Mouse (Mus musculus): ENCODE data around the gene Armc9. TPM values are rescaled to one million over a fixed set of nuclear protein-coding genes. Genes with fewer than 3 reads are reported as not detected.

The Armc9 gene
- polyA plus RNA-seq, 1 experiment from 2014 or later = 30.2 TPM

DNA sequence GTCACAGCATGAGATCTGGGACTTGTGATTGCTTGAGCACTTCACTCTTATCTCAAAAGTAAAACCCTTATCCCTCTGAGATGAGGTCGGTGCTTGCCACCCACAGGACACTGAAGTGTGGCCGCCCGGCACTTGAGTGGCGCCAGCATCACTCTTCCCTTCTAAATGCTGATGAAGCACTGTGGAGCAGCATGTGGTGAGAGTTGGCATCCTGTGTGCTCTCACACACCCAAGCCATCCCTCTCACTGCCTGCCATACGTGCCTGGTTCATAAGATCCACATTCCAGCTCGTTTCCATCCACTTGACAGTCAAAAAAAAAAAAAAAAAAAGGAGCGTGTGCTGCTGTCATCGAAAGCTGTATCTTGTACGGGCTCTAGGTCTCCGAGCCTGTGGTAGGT, 80.5 kb downstream of the Armc9 start:
- Histone ChIP-seq H3K4me2 (no peak overlapping the region), H3K4me1 (no peaks in the 10 kb centered on the region), H3K4me3 (no peak overlapping the region), H3K27ac (no peak overlapping the region), H3K27me3 (no peaks in the 10 kb centered on the region), H3K36me3 (ENCODE audit: poor library complexity, severe bottlenecking) (no peaks in the 10 kb centered on the region), H3K9ac (no peak overlapping the region), H3K9me3 (replicated peaks) (no peaks in the 10 kb centered on the region)
- no peak for ATAC-seq
- WGBS = 89% methylated on average over 10 of the region's 10 CpGs

- H3K36me3 ChIP-seq (ENCODE audit: poor library complexity, severe bottlenecking) = no peaks in the 10 kb centered on the region
- H3K4me2 ChIP-seq = no peak overlapping the region
- no peak overlapping the region for H3K4me3 ChIP-seq
- 68% methylated on average over 10 of the region's 10 CpGs for WGBS
- no peaks in the 10 kb centered on the region for H3K9me3 ChIP-seq (replicated peaks)
- H3K27me3 ChIP-seq = no peaks in the 10 kb centered on the region
- no peaks in the 10 kb centered on the region for H3K4me1 ChIP-seq
- H3K9ac ChIP-seq = no peak overlapping the region
- no peak overlapping the region; the same call in 1 of the 2 replicates for H3K27ac ChIP-seq
- ATAC-seq = no peak
Measured at GRCm38 (mm10) chr1:86236442-86236841, 81.9 kb downstream of the Armc9 start.

DNA sequence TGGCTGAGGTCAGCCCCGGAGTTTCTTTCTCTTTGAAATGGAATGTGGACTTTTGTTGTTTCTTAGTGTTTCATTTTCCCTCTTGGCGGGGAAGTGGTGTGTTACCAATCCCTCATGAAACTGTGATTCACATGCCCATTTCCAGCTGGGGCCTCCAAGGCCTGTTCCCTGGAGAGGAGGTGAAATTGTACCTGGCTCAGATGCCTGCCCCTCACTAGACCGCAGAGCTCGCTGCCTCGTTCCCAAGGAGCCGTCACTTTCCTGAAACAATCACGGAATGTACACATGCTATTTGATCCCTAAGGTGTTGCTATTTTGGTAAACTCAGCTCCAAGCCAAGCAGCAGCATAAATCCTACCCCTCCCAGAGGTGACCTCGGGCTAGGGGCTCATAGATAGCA, 84.4 kb downstream of the Armc9 start:
- Histone ChIP-seq H3K4me3 (no peak overlapping the region), H3K4me1 (no peaks in the 10 kb centered on the region), H3K27me3 (no peaks in the 10 kb centered on the region), H3K27ac (no peak overlapping the region), H3K4me2 (no peak overlapping the region), H3K36me3 (ENCODE audit: poor library complexity, severe bottlenecking) (no peaks in the 10 kb centered on the region), H3K9ac (no peak overlapping the region), H3K9me3 (replicated peaks) (no peaks in the 10 kb centered on the region)
- no peak for ATAC-seq
- WGBS = 88% methylated on average over 8 of the region's 8 CpGs

GRCm38 (mm10) chr1:86239871-86240270, 85.3 kb downstream of the Armc9 start:
- WGBS = 87% methylated on average over 6 of the region's 6 CpGs
- H3K4me2 ChIP-seq = no peak overlapping the region
- H3K9me3 ChIP-seq (replicated peaks) = no peaks in the 10 kb centered on the region
- H3K9ac ChIP-seq = no peak overlapping the region
- no peak overlapping the region for H3K4me3 ChIP-seq
- no peaks in the 10 kb centered on the region for H3K27me3 ChIP-seq
- peaks cover 2% of the 10 kb centered on the region for H3K36me3 ChIP-seq (ENCODE audit: poor library complexity, severe bottlenecking)
- ATAC-seq = no peak
- H3K4me1 ChIP-seq = no peaks in the 10 kb centered on the region
- H3K27ac ChIP-seq = no peak overlapping the region

- no peak for ATAC-seq
- no peaks in the 10 kb centered on the region for H3K9me3 ChIP-seq (replicated peaks)
- 87% methylated on average over 2 of the region's 2 CpGs for WGBS
- H3K27me3 ChIP-seq = no peaks in the 10 kb centered on the region
- no peaks in the 10 kb centered on the region for H3K4me1 ChIP-seq
- H3K4me2 ChIP-seq = no peak overlapping the region
- no peak overlapping the region for H3K9ac ChIP-seq
- H3K36me3 ChIP-seq (ENCODE audit: poor library complexity, severe bottlenecking) = peaks cover 13% of the 10 kb centered on the region
- no peak overlapping the region for H3K4me3 ChIP-seq
- H3K27ac ChIP-seq = no peak overlapping the region
Measured at GRCm38 (mm10) chr1:86240959-86241358, 86.4 kb downstream of the Armc9 start.

- WGBS = 88% methylated on average over 6 of the region's 6 CpGs
Measured at GRCm38 (mm10) chr1:86243490-86243889, 88.9 kb downstream of the Armc9 start.

DNA sequence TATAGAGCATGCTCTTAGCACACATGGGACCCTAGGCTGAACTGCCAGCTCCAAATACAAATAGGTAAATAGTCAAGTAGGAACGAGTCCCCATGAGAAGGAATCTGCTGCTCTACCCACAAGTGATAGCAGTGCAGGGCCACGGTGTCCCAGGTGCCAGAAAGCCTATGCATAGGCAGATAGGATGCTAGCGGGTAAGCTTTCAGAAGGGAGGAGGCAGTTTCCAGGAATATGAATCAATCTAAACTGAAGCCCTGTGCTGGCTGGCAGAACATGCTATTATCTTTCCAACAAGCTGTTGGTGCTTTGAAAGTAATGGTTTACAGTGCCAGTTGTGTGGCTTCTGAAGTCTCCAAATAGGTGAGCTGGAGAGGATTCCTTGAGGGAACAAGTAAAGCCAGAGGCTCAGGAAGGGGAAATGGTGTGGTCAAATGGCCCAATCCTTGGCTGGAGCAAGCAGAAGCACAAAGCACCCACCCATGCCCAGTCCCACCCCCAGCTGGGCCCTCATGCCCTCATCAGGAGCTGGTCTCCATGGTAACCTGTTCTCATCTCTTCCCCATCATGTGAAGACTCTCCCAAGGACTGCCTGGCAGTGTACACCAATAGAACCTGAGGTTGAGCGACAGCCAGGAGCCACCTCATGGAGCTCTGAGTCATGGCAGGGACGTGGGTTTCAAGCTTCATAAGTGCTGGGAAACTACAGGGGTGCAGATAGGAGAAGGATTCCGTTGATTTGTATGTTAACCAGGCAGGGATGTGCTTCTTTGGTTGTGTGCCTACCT, 90.9 kb downstream of the Armc9 start:
- H3K9me3 ChIP-seq (replicated peaks) = no peaks in the 10 kb centered on the region
- ATAC-seq = no peak
- no peak overlapping the region for H3K9ac ChIP-seq
- peaks cover 37% of the 10 kb centered on the region for H3K36me3 ChIP-seq (ENCODE audit: poor library complexity, severe bottlenecking)
- no peak overlapping the region for H3K4me3 ChIP-seq
- WGBS = 86% methylated on average over 6 of the region's 6 CpGs
- H3K4me2 ChIP-seq = no peak overlapping the region
- no peaks in the 10 kb centered on the region for H3K27me3 ChIP-seq
- no peak overlapping the region for H3K27ac ChIP-seq
- no peaks in the 10 kb centered on the region for H3K4me1 ChIP-seq

More at GRCm38 (mm10) chr1:86243490-86243889, 88.9 kb downstream of the Armc9 start:
- no peak overlapping the region for H3K27ac ChIP-seq
- no peak overlapping the region for H3K9ac ChIP-seq
- H3K4me1 ChIP-seq = no peaks in the 10 kb centered on the region
- no peaks in the 10 kb centered on the region for H3K27me3 ChIP-seq
- no peak for ATAC-seq
- no peak overlapping the region for H3K4me3 ChIP-seq
- H3K9me3 ChIP-seq (replicated peaks) = no peaks in the 10 kb centered on the region
- peaks cover 23% of the 10 kb centered on the region for H3K36me3 ChIP-seq (ENCODE audit: poor library complexity, severe bottlenecking)
- no peak overlapping the region for H3K4me2 ChIP-seq

GRCm38 (mm10) chr1:86253410-86253809, 98.8 kb downstream of the Armc9 start:
- H3K27ac ChIP-seq = no peak overlapping the region

GRCm38 (mm10) chr1:86256311-86256710, 101.7 kb downstream of the Armc9 start:
- no peak for ATAC-seq
- H3K9ac ChIP-seq = no peak overlapping the region

More at GRCm38 (mm10) chr1:86253410-86253809, 98.8 kb downstream of the Armc9 start:
- Histone ChIP-seq H3K4me2 (no peak overlapping the region), H3K36me3 (ENCODE audit: poor library complexity, severe bottlenecking) (peaks cover 24% of the 10 kb centered on the region), H3K9me3 (replicated peaks) (no peaks in the 10 kb centered on the region), H3K4me1 (no peaks in the 10 kb centered on the region), H3K9ac (no peak overlapping the region), H3K27me3 (no peaks in the 10 kb centered on the region), H3K4me3 (no peak overlapping the region)
- ATAC-seq = no peak
- WGBS = 93% methylated on average over 8 of the region's 8 CpGs

DNA sequence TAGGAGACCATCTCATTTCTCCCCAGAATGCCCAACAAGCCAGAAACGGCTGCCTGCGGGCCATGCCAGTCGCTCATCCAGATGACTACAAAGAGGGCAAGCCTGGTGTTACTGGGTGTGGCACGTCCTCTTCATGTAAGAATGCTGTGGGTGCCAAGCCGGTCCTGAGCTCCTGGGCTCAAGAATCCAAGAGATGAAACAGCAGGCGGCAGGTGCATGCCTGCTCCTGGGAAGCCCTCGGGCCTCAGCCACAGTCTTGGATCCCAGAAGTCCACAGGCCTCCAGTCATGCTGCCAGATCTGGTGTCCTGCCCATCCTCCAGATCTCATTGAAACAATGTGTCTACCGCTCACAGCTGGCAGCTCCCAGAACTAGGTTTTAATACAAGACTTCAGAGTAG, 102.6 kb downstream of the Armc9 start:
- Histone ChIP-seq H3K9me3 (replicated peaks) (no peaks in the 10 kb centered on the region), H3K36me3 (ENCODE audit: poor library complexity, severe bottlenecking) (peaks cover 9% of the 10 kb centered on the region; the same call in 1 of the 2 replicates), H3K4me1 (no peaks in the 10 kb centered on the region), H3K4me3 (no peak overlapping the region), H3K9ac (no peak overlapping the region), H3K4me2 (no peak overlapping the region), H3K27ac (no peak overlapping the region), H3K27me3 (no peaks in the 10 kb centered on the region)
- 97% methylated on average over 8 of the region's 8 CpGs for WGBS
- ATAC-seq = no peak

More at GRCm38 (mm10) chr1:86256311-86256710, 101.7 kb downstream of the Armc9 start:
- Histone ChIP-seq H3K36me3 (ENCODE audit: poor library complexity, severe bottlenecking) (peaks cover 9% of the 10 kb centered on the region; the same call in 1 of the 2 replicates), H3K4me1 (no peaks in the 10 kb centered on the region), H3K4me3 (no peak overlapping the region), H3K27me3 (no peaks in the 10 kb centered on the region), H3K4me2 (no peak overlapping the region), H3K27ac (no peak overlapping the region), H3K9me3 (replicated peaks) (no peaks in the 10 kb centered on the region)
- 79% methylated on average over 4 of the region's 4 CpGs for WGBS

DNA sequence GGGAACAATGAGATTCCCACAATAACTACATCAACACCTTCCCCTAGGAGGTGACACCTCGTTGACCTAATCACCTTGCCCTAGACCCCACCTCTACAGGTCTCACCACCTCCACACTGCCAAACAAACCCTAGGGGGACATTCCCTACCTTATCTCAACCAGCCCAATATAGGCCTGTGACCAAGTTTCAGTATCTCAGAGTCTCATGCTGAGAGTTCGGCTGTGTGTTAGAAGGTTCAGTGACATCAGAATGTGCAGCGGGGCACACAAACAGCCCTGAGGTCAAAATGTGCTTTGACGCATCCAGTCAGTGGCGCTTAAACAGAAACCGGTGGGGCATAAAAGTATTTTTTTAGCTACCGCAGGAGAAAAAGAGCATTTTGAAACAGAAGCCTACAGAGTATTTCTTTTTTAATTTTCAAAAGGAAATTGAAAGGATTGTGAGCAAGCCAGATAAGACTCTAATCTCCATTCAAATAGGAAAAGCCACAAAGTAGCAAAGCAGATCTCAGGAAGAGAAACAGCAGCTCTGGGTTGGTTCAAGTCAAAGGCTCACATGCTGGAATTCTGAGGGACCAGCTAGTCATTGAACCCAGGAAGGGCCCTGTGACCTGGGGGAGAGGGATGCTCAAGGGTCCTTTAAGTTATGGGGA, 103.7 kb downstream of the Armc9 start:
- Histone ChIP-seq H3K27ac (no peak overlapping the region), H3K4me3 (no peak overlapping the region), H3K9me3 (replicated peaks) (no peaks in the 10 kb centered on the region), H3K27me3 (no peaks in the 10 kb centered on the region), H3K4me1 (no peaks in the 10 kb centered on the region), H3K4me2 (no peak overlapping the region), H3K36me3 (ENCODE audit: poor library complexity, severe bottlenecking) (peaks cover 9% of the 10 kb centered on the region; the same call in 1 of the 2 replicates), H3K9ac (no peak overlapping the region)
- no peak for ATAC-seq
- WGBS = 74% methylated on average over 7 of the region's 7 CpGs

DNA sequence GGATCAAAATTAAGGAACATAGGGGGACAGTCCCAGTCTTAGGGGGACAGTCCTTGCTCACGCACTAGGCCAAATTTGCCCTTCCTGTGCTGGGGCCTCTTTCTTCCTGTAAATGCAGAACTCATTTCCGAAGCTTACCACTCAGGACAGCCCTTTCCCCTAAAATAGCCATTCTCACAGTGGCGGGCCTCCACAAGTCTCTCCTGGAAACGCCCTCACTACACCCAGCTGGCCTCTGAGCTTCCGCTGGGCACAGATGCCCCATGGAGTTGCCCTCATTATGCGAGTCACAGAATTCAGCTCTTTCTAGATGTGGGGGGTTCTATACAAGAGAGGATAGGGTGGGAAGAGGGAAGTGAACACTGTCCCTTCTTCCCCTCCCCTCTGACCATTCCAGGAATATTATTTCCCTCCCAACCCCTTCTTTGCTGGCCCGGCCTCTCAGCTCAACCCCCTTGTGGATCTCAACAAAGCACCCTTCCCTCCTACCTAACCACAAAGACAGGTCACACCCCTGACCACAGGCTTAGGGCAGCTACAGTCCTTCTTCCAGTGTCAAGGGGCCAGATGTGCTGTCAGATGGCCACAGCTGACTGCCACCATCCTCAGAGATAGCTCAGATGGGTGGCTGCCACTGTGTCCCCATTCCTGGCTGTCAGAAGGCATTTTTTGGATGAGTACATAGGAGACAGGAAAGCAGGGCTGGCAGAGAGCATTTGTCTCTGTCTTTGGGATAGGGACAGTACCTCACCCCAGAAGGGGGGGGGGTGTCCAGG, 109.2 kb downstream of the Armc9 start:
- ATAC-seq = no peak
- H3K27ac ChIP-seq = no peak overlapping the region
- H3K9me3 ChIP-seq (replicated peaks) = no peaks in the 10 kb centered on the region
- no peaks in the 10 kb centered on the region for H3K4me1 ChIP-seq
- 67% methylated on average over 7 of the region's 7 CpGs for WGBS
- no peak overlapping the region for H3K4me3 ChIP-seq
- H3K9ac ChIP-seq = no peak overlapping the region
- no peaks in the 10 kb centered on the region for H3K27me3 ChIP-seq
- no peak overlapping the region for H3K4me2 ChIP-seq
- H3K36me3 ChIP-seq (ENCODE audit: poor library complexity, severe bottlenecking) = no peaks in the 10 kb centered on the region
